Mouse (Mus musculus) lung, embryonic 15.5 days (tissue): Measurements from ENCODE around the gene Ppp1r16b. TPM values are rescaled to one million over a fixed set of nuclear protein-coding genes. Genes with fewer than 3 reads are reported as not detected.

Experiments used
- ATAC-seq: fragments of 200-750 bp; cut with Nextera tagmentation; 2 replicates; pipeline ENCODE4 v1.8.0; 2017; ENCODE audit warnings: moderate number of reproducible peaks, borderline replicate concordance; ENCODE audit not compliant: low FRiP score, low TSS enrichment; ENCODE audit errors: extremely low read depth
- H3K27ac ChIP-seq: fragments of 300-500 bp; sonication (generic); 2 replicates; pipeline ENCODE4 v1.5.1; 2015; ENCODE audit warnings: moderate library complexity, mild to moderate bottlenecking, inconsistent platforms
- H3K27me3 ChIP-seq: fragments of 300-500 bp; sonication (generic); 2 replicates; pipeline ENCODE4 v1.6.1; 2015; ENCODE audit warnings: inconsistent platforms
- H3K36me3 ChIP-seq: fragments of 300-500 bp; sonication (generic); 2 replicates; pipeline ENCODE4 v1.6.1; 2015; ENCODE audit warnings: inconsistent platforms
- H3K4me1 ChIP-seq: fragments of 300-500 bp; sonication (generic); 2 replicates; pipeline ENCODE4 v1.6.1; 2015; ENCODE audit warnings: inconsistent platforms
- H3K4me2 ChIP-seq: fragments of 300-500 bp; sonication (generic); 2 replicates; pipeline ENCODE4 v1.6.1; 2015; ENCODE audit warnings: inconsistent platforms, mild to moderate bottlenecking, moderate library complexity
- H3K4me3 ChIP-seq: fragments of 300-500 bp; sonication (generic); 2 replicates; pipeline ENCODE4 v1.5.1; 2015; ENCODE audit warnings: mild to moderate bottlenecking, inconsistent platforms
- H3K9ac ChIP-seq: fragments of 300-500 bp; sonication (generic); 2 replicates; pipeline ENCODE4 v1.6.1; 2015; ENCODE audit warnings: inconsistent platforms
- H3K9me3 ChIP-seq: fragments of 300-500 bp; sonication (generic); 2 replicates; pipeline ENCODE4 v1.6.1; 2016; ENCODE audit warnings: inconsistent platforms
- WGBS: fragments of 180-500 bp; shearing (Covaris S2); methylation state at CpG from one replicate; pipeline ENCODE4 v1.1.7; 2015; 5-methylcytosine and 5-hydroxymethylcytosine counted together
- polyA plus RNA-seq: library from polyadenylated mRNA; unstranded; fragments of >200 nt; fragmentation: Nextera tagmentation; extraction: Ambion mirVana; gene quantifications from 2 replicates; pipeline ENCODE4 v1.2.1, GENCODE M21; 2015

Ppp1r16b gene
- polyA plus RNA-seq, 1 experiment from 2014 or later, result 20.2 TPM

GRCm38 (mm10) chr2:158681714-158682113, 16.5 kb downstream of the Ppp1r16b start:
- H3K4me3 ChIP-seq, result no peak overlapping the region
- H3K27me3 ChIP-seq, result no peaks in the 10 kb centered on the region
- no peak overlapping the region for H3K4me2 ChIP-seq
- no peak for ATAC-seq
- no peak overlapping the region for H3K9ac ChIP-seq
- H3K9me3 ChIP-seq, result no peaks in the 10 kb centered on the region
- no peaks in the 10 kb centered on the region for H3K36me3 ChIP-seq
- WGBS, result 68% methylated on average over 6 of the region's 6 CpGs
- H3K27ac ChIP-seq, result peak overlapping the region; percentile 76; the same call in 1 of the 2 replicates
- peaks cover 31% of the 10 kb centered on the region for H3K4me1 ChIP-seq

GRCm38 (mm10) chr2:158682344-158683037, 17.3 kb downstream of the Ppp1r16b start:
- H3K36me3 ChIP-seq, result no peaks in the 10 kb centered on the region
- H3K27me3 ChIP-seq, result no peaks in the 10 kb centered on the region
- peak overlapping the region; percentile 51; the same call in 1 of the 2 replicates for H3K27ac ChIP-seq
- no peaks in the 10 kb centered on the region for H3K9me3 ChIP-seq
- WGBS, result 41% methylated on average over 11 of the region's 11 CpGs
- H3K9ac ChIP-seq, result no peak overlapping the region
- ATAC-seq, result no peak
- H3K4me2 ChIP-seq, result no peak overlapping the region
- no peak overlapping the region for H3K4me3 ChIP-seq
- peaks cover 31% of the 10 kb centered on the region for H3K4me1 ChIP-seq

- no peak overlapping the region for H3K4me2 ChIP-seq
- no peaks in the 10 kb centered on the region for H3K27me3 ChIP-seq
- H3K4me1 ChIP-seq, result peaks cover 36% of the 10 kb centered on the region
- ATAC-seq, result no peak
- no peaks in the 10 kb centered on the region for H3K36me3 ChIP-seq
- no peaks in the 10 kb centered on the region for H3K9me3 ChIP-seq
- 0 out of 2 replicates have a peak overlapping the region, but pooled peaks have one; percentile 51 for H3K27ac ChIP-seq
- no peak overlapping the region for H3K9ac ChIP-seq
- 12% methylated on average over 4 of the region's 4 CpGs for WGBS
- no peak overlapping the region for H3K4me3 ChIP-seq
Measured at GRCm38 (mm10) chr2:158683038-158683413, 17.8 kb downstream of the Ppp1r16b start.

- H3K4me3 ChIP-seq, result no peak overlapping the region
- no peak overlapping the region for H3K4me2 ChIP-seq
- H3K4me1 ChIP-seq, result peaks cover 46% of the 10 kb centered on the region
- no peak for ATAC-seq
- H3K27me3 ChIP-seq, result no peaks in the 10 kb centered on the region
- H3K27ac ChIP-seq, result no peak overlapping the region
- 51% methylated on average over 9 of the region's 9 CpGs for WGBS
- no peaks in the 10 kb centered on the region for H3K9me3 ChIP-seq
- H3K36me3 ChIP-seq, result no peaks in the 10 kb centered on the region
- no peak overlapping the region for H3K9ac ChIP-seq
Measured at GRCm38 (mm10) chr2:158684247-158684843, 19.1 kb downstream of the Ppp1r16b start.

- no peak overlapping the region for H3K9ac ChIP-seq
- H3K4me1 ChIP-seq, result peaks cover 50% of the 10 kb centered on the region
- no peak overlapping the region for H3K4me2 ChIP-seq
- H3K27me3 ChIP-seq, result no peaks in the 10 kb centered on the region
- H3K9me3 ChIP-seq, result no peaks in the 10 kb centered on the region
- no peaks in the 10 kb centered on the region for H3K36me3 ChIP-seq
- no peak overlapping the region for H3K27ac ChIP-seq
- 79% methylated on average over 3 of the region's 3 CpGs for WGBS
- no peak for ATAC-seq
- no peak overlapping the region for H3K4me3 ChIP-seq
Measured at GRCm38 (mm10) chr2:158684910-158685309, 19.7 kb downstream of the Ppp1r16b start.

- H3K36me3 ChIP-seq, result no peaks in the 10 kb centered on the region
- no peak overlapping the region for H3K4me2 ChIP-seq
- H3K9ac ChIP-seq, result no peak overlapping the region
- no peak overlapping the region for H3K4me3 ChIP-seq
- H3K4me1 ChIP-seq, result peaks cover 40% of the 10 kb centered on the region
- no peak for ATAC-seq
- no peak overlapping the region for H3K27ac ChIP-seq
- no peaks in the 10 kb centered on the region for H3K27me3 ChIP-seq
- H3K9me3 ChIP-seq, result no peaks in the 10 kb centered on the region
- 34% methylated on average over 2 of the region's 2 CpGs for WGBS
Measured at GRCm38 (mm10) chr2:158686394-158686793, 21.2 kb downstream of the Ppp1r16b start.

- Histone ChIP-seq H3K9me3 (no peaks in the 10 kb centered on the region), H3K4me3 (no peak overlapping the region), H3K4me2 (peak overlapping the region; percentile 28; the same call in 1 of the 2 replicates), H3K36me3 (no peaks in the 10 kb centered on the region), H3K4me1 (peaks cover 27% of the 10 kb centered on the region), H3K27me3 (no peaks in the 10 kb centered on the region), H3K27ac (peak overlapping the region; percentile 55), H3K9ac (no peak overlapping the region)
- 34% methylated on average over 25 of the region's 25 CpGs for WGBS
- no peak for ATAC-seq
Measured at GRCm38 (mm10) chr2:158687804-158688241, 22.6 kb downstream of the Ppp1r16b start.

- 0 out of 2 replicates have a peak, but pooled peaks have one; percentile 17 for ATAC-seq
- Histone ChIP-seq H3K36me3 (no peaks in the 10 kb centered on the region), H3K9ac (no peak overlapping the region), H3K4me3 (no peak overlapping the region), H3K4me1 (peaks cover 21% of the 10 kb centered on the region), H3K9me3 (no peaks in the 10 kb centered on the region), H3K4me2 (no peak overlapping the region), H3K27ac (peak overlapping the region; percentile 55), H3K27me3 (no peaks in the 10 kb centered on the region)
- WGBS, result 69% methylated on average over 5 of the region's 5 CpGs
Measured at GRCm38 (mm10) chr2:158689060-158689459, 23.9 kb downstream of the Ppp1r16b start.

GRCm38 (mm10) chr2:158689640-158690039, 24.4 kb downstream of the Ppp1r16b start:
- no peak overlapping the region for H3K9ac ChIP-seq
- 62% methylated on average over 7 of the region's 7 CpGs for WGBS
- no peaks in the 10 kb centered on the region for H3K27me3 ChIP-seq
- H3K4me1 ChIP-seq, result peaks cover 21% of the 10 kb centered on the region
- H3K4me3 ChIP-seq, result no peak overlapping the region
- H3K9me3 ChIP-seq, result no peaks in the 10 kb centered on the region
- H3K27ac ChIP-seq, result peak overlapping the region; percentile 27; the same call in 1 of the 2 replicates
- no peak overlapping the region for H3K4me2 ChIP-seq
- no peak for ATAC-seq
- H3K36me3 ChIP-seq, result no peaks in the 10 kb centered on the region

GRCm38 (mm10) chr2:158690116-158690515, 24.9 kb downstream of the Ppp1r16b start:
- no peak overlapping the region for H3K4me3 ChIP-seq
- H3K9ac ChIP-seq, result no peak overlapping the region
- no peak overlapping the region for H3K4me2 ChIP-seq
- no peak overlapping the region for H3K27ac ChIP-seq
- 50% methylated on average over 8 of the region's 8 CpGs for WGBS
- H3K4me1 ChIP-seq, result peaks cover 21% of the 10 kb centered on the region
- H3K36me3 ChIP-seq, result no peaks in the 10 kb centered on the region
- H3K9me3 ChIP-seq, result no peaks in the 10 kb centered on the region
- H3K27me3 ChIP-seq, result no peaks in the 10 kb centered on the region
- ATAC-seq, result no peak

- 82% methylated on average over 6 of the region's 6 CpGs for WGBS
- Histone ChIP-seq H3K9me3 (no peaks in the 10 kb centered on the region), H3K27me3 (no peaks in the 10 kb centered on the region), H3K36me3 (no peaks in the 10 kb centered on the region), H3K4me3 (no peak overlapping the region), H3K27ac (no peak overlapping the region), H3K4me2 (no peak overlapping the region), H3K9ac (no peak overlapping the region), H3K4me1 (peaks cover 21% of the 10 kb centered on the region)
- ATAC-seq, result no peak
Measured at GRCm38 (mm10) chr2:158692191-158692590, 27.0 kb downstream of the Ppp1r16b start.

- H3K27me3 ChIP-seq, result no peaks in the 10 kb centered on the region
Measured at GRCm38 (mm10) chr2:158695811-158696210, 30.6 kb downstream of the Ppp1r16b start.

More at GRCm38 (mm10) chr2:158695811-158696210, 30.6 kb downstream of the Ppp1r16b start:
- Histone ChIP-seq H3K4me1 (peaks cover 5% of the 10 kb centered on the region; the same call in 1 of the 2 replicates), H3K4me3 (no peak overlapping the region), H3K36me3 (no peaks in the 10 kb centered on the region), H3K9ac (no peak overlapping the region), H3K4me2 (no peak overlapping the region), H3K9me3 (no peaks in the 10 kb centered on the region), H3K27ac (peak overlapping the region; percentile 55)
- WGBS, result 73% methylated on average over 27 of the region's 27 CpGs
- ATAC-seq, result no peak
